Mouse (Mus musculus) layer of hippocampus, adult 9-10 months (tissue): ENCODE data around the gene C130050O18Rik.

Source experiments
- DNase-seq: peaks from one replicate; pipeline ENCODE4 v3.0.0; 2022; ENCODE audit warnings: low spot score

The C130050O18Rik gene

DNA sequence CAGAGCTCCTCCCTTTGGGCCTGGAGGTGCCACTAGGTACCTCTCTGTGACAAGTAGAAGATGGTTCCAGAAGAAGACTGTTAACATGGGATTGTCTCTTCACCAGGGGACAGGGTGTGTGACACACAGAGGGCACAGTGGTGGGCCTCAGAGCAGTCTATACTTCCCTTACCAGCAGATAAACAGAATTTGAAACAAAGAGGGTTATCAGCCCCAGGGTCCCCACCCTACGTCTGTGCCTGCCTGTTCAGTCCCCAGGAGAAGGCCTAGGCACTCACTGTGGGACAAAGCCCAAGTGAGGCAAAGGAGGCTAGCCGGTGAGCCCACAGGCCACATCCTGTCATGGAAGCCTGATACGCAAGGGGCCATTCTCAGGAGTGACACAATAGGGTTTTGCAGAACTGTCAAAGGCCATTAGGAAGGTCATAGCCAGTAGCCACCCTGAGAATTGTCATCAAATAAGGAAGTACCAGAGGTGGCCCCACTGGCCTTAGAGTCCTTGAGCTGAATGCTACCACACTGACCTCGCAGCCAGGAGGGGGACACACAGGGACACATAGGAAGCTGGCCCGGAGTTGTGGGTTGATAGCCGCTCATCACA lies at the start of gene C130050O18Rik:
C130050O18Rik (plus strand) TSS at position 480 of the 601 bp plus-strand sequence.
- DNase-seq = no peak

DNA sequence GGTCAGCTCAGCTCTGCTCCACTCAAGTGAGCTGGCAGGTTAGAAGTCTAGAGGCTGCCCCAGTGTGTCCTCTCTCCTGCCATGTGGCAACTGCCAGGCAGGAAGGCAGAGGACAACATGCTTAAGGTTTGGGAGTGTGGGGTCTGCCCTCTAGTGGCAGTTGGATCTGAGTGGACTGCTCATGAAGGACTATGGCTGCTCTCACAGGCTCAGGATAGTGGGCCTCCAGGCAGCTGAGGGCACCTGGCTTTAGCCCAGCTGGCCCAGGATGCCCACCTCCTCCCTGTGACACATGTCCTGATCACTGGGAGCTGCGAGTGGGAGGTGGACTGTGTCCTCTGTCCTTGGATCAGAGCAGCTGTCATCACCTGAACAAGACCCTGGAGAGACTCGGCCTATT lies 46.4 kb upstream of the C130050O18Rik start:
- no peak for DNase-seq

DNA sequence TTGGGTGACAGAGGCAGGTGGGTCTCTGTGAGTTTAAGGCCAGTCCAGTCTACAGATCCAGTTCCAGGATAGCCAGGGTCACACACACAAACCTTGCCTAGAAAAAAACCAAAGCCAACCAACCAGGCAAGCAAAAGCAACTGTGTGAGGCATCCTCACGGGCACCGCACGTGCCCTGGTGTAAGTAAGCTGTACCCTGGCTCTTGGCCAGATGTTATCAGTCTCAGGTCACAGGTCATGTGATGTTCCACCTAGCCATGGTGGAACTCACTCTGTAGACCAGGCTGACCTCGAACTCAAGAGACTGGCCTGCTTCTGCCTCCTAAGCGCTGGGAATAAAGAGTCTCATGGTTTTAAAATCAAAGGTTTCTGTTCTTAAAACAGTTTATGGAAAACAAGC lies 45.8 kb upstream of the C130050O18Rik start:
- DNase-seq = no peak

DNA sequence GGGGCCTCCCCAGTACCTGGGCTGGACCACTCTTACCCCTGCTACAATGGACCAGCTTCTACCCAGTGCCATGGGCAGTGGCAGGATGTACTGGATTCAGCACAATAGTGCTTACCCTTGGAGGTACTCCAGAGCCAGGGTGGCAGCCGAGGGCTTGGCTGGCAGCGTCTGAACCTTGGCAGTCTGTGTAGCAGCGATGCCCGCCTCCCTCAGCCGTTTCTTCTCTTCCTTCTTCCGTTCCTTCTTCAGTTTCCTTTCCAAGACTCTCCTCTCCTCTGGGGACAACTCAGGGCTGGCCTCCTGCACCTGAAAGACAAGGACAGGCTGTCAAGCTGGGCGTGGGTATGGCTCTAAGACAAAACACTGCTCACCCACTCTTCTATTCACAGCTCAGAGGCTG lies 41.2 kb upstream of the C130050O18Rik start:
- no peak for DNase-seq

DNA sequence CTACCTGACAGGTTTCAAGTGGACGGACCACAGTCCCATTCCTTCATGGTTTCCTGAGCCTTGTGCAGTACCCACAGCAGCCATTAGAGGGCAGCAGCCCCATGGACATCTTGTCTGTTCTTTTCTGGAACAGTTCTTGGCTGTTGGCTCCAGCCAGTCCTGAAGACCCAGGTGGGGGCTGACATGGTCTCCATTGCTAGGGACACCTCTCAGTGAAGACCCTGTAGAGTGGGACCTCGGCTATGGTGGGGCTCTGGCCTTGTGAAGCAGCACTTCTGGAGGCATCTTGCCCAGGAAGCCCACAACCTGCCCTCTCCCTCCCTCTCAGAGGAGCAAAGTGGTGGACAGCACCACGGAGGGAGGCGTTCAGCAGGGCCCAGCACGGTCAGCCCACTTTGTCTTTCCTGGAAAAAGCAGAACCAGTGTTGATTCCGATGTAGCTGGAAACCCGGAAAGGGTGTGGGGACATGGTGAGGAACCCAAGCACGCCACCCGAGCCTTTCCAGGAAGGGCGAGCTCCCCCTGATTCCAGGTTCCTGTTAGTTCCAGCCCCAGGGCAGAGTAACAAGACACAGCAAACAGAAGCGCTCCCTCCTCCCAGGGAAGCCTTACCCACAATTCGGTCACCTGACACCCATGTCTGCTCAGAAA lies 40.7 kb upstream of the C130050O18Rik start:
- peak; percentile 93 for DNase-seq

DNA sequence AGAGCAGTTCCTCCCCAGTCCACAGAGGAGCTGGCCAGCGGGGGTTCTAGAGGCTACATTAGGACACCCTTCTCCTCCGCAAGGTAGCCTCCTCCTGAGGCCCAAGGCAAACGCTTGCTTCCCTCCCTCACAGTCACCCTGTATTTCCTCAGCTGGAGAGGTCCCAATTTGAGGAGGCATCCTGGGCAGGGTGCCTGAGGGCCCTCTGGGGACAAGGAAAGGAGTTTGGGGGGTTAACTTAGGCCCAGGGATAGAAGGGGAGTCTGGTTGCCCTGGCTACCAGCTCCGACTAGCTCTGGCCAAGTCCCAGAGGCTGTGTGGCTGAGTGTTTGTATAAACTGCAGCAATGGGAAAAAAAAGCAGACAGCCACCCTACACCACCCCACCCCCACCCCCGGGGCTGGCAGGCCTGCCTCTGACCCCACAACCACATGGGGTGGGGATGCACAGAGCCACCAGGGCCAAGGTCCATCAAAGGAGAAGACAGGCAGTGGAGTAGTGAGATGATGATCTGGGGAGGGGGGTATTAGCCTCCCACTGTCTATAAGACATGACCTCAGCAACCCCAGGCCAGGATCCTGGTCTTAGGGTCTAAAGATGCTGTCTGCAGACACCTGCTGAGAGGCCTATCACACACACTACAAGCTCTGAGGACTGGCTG lies 40.0 kb upstream of the C130050O18Rik start:
- DNase-seq = no peak

DNA sequence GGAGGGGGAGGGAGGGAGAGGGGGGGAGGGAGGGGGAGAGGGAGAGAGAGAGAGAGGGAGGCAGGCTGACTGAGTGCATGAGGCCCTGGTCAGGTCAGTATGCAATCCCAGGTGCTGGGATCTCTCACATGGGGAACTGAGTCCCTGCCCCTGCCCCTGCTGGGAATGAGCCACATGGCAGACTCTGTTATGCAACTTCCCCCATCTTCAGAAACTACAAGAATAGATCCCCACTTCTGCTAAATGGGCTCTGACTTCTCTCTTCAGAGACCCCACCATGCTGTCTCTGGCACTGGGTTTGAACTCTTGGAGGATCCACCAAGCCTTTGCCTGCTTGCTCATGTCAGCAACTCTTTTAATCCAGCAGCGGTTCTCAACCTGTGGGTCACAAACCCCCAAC lies 39.3 kb upstream of the C130050O18Rik start:
- no peak for DNase-seq

DNA sequence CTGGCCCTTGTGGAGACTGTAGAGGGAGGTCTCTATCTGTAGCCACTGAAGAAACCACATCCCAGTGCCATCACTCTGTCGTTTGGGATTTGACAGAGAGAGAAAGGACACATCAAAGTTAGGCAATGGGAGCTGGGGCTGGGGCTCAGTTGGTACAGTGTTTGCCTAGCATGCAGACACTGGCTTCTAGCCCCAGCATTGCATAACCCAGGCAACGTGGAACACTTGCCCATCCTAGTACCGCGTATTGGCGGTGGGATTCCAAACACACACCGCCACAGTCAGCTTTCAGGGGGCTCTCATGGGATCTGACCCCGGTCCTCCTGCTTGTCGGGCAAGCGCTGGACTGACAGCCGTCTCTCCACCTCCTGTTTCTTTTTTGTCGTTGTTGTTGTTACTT lies 38.6 kb upstream of the C130050O18Rik start:
- DNase-seq = no peak

DNA sequence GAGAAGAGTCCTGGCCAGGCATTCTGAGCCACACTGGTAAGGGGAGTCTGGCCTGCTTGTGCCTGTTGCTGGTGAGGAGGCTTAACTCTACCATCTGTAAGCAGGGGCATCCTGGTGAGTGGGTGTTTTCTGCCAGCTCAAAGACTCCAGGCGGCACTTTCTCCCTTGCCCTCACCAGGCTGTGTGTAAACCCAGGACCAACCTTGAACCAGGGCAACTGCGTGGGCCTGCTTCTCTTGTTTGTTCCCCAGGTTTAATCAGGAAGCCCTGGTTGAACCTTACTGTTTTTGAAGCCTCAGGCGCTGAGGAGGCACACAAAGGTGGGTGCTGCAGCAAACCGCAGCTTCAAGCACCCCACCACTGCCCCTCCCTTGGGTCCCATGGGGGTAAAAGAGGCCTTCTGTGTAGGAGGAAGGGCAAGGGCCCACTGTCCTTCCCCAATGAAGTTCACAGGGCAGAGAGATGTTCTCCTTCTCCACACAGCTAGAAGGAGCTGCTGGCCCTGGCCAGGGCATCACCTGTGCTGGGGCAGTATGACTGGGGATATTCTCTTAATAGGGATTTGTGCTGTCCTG lies 37.1 kb upstream of the C130050O18Rik start:
- DNase-seq = no peak

DNA sequence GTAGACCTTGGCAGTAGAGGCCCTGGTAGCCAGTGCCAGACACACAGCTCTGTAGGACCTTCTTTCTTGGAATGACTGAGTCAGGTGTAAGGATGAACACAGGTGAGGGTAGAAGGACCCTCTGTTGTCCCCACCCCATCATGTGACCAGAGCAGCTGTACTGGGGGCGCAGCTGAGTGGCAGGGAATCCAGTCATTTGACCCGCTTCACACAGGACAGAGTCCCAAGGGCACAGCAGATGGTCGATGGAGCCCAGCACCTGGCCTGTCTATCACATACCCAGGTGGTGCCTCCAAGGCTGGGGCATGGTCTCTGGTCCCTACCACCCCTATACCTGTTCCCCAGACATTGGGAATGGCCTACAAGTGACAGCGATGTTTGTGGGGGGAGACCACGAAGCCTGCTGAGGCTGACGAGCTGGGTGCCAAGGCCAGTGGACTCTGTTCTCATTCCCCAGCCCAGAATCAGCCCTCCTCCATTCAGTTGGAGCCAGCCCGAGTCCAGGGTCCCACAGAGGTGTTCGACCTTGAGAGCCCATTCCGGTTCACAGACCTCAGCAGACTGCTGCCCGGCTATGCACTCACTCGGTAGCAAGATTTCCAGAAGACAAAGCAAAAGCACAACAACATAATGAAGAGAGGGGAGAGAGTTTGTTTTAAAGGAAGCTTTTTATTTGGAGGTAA lies 36.3 kb upstream of the C130050O18Rik start:
- no peak for DNase-seq

DNA sequence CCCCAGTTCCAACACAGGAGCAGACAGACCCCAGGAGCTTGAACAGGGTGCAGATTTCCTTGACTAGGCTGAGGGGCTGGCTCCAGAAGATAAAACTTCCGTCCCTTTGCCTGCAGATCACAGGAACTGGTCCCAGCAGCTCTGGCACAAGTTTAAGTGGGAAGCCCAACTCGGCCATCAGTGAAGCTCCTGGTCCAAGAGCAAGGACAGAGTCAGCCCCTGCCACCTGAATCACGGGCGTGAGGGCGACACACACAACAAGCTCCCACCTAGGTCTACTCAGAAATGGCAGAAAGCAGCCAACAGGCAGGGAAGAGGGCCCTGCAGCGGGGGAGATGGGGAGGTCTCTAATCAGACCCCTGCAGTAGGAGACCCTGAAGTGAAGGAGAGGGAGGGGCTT lies 34.7 kb upstream of the C130050O18Rik start:
- no peak for DNase-seq

DNA sequence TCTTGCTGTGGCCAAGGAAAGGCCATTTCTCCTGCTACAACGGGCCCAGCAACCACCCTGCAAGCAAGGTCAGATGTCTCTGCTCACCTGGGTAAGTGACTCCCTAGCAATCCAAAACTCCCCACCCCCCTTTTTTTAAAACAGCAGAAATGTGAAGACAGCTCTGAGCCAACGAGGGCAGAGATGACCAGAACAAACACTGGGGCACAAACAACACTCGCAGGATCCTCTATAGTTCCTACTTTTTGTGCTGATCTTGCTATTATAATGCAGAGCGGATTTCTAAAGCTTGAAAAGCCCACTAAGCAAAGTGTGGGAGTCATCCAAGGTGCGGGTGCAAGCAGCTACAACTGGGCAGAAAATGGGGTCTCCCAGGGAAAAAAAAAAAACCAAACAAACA lies 34.0 kb upstream of the C130050O18Rik start:
- DNase-seq = no peak

DNA sequence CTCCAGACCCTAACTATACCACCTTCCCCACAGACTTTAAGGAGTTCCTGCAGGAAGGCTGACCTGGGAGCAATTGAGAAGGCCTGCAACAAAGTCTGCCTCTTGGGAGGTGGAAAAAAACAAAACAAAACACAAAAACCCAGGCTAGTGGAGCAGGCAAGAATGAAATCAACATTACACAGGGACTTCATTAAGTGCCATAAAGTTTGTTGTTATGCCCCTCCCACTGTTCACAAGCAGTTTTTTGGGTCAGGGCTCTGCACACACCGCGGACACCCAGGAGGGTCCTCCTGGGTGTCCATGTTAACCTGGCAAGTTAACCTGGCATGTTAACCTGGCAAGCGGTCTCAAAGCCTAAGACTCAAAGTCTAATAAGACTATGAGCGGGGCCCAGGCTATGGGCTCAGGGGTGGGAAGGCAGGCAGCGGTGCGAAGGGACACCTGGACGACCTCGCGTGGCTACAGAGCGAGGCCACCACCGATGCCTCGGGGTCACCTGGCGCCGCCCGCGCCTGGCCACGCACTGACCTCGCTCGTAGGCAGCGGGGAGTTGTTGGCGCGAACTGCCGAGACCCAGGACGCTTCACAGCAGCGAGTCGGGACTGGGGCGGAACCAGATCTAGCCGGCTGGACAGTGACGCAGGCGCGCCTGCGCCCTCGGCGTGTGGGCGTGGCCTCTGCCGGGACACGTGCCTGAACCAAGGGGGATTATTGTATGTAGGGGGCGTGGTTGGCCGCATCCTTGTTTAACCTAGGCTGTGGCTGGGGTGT lies 33.3 kb upstream of the C130050O18Rik start:
- no peak for DNase-seq

DNA sequence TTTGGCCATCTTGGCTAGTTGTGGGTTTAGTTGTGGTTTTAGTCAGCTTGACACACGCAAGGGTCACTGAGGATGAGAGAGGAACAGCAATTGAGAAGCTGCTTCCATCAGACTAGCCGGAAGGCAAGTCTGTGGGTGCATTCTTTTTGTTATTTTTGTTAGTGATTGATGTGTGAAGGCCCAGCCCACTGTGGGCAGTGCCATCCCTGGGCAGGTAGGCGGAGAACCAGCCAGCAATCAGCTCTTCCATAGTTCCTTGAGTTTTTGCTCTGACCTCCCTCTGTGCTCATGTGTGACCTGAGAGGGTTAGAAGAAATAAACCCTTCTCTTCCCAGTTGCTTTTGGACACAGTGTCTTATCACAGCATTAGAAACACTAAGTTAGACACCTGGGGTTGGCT lies 32.0 kb upstream of the C130050O18Rik start:
- DNase-seq = no peak

DNA sequence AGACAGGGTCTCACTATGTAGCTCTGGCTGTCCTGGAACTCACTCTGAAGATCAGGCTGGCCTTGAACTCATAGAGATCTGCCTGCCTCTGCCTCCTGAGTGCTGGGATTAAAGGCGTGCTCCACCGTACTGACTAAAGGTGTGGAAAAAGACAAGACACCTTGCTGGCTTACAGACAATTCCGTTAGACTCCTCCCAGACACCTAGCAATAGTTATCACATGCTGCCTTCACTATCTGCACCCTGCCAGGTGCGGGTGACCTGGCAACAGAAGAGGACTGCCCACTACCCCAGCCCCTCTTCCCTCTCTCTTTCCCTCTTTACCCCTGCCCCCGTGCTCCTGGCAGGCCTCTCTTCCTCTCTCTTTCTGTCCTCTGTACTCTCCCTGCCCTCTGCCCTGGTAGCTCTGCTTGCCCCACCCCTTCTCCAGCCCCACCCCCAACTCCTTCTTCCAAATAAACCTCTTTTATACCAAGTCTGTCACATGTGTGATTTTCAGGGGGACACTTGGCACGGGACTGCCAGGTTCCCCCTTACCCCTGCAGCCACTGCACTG lies 31.1 kb upstream of the C130050O18Rik start:
- DNase-seq = no peak

DNA sequence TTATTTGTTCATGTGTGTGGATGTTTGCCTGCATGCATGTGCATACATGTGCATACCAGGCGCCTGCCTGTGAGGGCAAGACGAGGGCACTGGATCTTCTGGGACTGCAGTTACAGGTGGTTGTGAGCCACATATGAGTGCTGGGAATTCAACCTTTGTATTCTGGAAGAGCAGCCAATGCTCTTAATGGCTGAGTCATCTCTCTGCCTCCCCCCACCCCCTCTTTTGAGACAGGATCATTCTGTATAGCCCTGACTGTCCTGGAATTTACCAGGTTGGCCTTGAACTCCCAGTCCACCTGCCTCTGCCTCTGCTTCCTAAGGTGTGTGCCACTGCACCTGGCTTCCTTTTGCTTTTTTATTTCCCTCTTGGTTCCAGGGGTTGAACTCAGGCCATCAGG lies 30.2 kb upstream of the C130050O18Rik start:
- no peak for DNase-seq

DNA sequence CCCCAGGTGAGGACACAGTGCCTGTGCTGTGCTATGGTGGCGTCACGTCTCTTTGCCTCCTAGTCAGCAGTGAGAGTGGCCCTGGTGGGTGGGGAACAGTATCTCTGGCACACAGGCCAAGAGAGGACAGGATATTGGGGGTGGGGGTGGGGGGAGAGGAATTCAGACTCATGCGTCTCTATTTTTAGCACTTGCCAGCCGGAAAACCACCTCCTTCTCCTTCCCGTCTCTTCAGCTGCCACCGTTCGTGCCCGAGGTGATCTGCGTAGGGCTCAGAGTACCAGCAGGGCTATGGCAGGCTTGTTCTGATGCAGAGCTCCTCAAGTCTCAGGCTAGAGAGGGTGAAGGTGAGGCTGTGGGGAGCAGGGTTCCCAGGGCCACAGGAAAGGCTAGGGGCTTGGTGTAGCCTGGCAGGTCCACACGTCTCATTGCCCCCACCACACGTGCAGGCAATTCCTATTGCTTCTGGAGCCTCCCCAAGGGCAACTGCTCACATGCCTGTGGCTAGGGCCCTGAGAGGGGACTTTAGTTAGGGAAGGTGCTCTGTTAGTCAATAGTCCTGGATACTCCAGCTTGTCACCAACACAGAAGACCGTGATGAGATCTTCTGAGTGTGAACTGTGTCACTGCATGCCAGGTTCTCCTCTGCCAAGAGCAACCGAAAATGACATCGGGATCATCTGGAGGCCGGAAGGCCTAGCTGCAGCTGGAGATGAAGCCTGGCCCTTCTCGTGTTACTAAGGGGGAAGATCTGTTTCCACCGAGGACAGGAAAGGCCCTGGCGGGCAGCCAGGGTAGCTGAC lies 27.4 kb upstream of the C130050O18Rik start, which contains the start of gene Gpr146:
Gpr146 (plus strand) TSS at position 230 of the 803 bp plus-strand sequence.
- no peak for DNase-seq

DNA sequence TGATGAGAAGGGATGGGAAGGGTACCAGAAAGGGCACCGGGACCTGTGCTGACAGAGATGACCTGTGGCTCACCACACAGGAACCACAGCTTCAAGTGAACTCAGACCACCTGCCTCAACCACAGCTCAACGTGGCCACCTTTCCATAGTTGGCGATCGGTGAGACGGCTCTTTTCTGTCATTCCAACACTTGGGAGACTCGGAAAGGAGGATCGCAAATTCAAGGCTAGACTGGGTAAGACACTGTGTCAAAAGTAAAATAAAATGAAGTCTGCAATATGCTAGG lies 26.9 kb upstream of the C130050O18Rik start:
- DNase-seq = no peak

DNA sequence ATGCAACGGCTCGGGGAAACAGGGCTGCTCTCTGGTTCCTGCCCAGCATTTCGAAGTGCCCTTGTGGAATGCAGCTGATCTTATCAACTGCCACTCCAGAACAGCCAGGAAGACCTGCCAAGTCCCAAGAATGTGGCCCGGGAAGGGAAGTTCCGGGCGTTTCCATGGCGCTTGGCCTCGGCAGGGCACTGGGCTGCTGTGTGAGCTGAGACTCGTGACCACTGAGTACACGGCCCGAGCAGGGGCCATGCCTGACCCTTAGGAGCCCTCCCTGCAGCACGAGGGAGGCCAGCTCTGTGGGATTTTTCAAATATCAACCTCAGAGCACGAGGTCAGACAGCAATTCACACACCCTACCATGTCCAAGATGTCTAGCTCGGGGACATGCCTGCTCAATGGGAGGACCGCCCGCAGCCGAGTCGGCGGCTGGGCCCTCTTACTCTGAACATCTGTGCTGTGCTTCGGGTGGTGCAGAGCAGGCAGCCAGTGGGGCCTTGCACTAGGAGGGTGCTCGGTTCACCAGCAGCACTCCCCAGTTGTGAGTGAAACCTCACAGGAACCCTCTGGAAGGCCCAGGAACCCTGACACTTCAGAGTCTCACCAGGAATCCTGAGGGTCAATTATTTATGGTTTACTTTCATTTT lies 26.0 kb upstream of the C130050O18Rik start:
- DNase-seq = no peak

DNA sequence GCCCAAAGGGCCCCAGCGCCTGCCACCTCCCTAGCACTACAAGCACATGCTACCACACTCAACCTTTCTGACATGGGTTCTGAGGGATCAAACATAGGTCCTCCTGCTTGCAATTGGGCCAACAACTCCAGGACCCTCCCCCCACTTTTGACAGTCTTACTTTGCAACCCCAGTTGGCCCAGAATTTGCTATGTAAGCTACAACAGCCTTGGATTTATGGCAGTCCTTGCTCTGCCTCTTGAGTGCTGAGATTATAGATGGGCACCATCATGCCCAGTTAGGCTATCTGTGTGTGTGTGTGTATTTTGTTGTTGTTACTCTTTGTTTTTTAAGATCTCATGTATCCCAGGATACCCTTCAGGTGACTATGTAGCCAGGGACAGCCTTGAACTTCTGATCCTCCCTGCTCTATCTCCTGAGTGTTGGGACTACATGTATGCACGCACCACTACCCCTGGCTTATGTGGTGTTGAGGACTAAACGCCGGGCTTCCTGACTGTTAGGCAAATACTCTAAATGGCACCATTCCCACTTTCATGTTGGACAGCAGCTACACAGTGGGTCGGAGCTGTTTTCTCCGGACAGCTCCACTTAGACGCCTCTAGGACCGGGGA lies 25.2 kb upstream of the C130050O18Rik start:
- no peak for DNase-seq
